Mouse (Mus musculus) hindbrain, embryonic 13.5 days (tissue): ENCODE measurements around the gene Fam102a. TPM values are rescaled to one million over a fixed set of nuclear protein-coding genes. Genes with fewer than 3 reads are reported as not detected.
A peak's percentile ranks its signal among the peaks of the same experiment; 100 is the strongest.
"Not testable (repeated sequence)": the region's sequence is repeated elsewhere in the genome, so short reads cannot be mapped to it uniquely, and the experiment has no call there.

Source experiments
- ATAC-seq: fragments of 200-750 bp; cut with Nextera tagmentation; 2 replicates; pipeline ENCODE4 v1.8.0; 2017; ENCODE audit warnings: moderate TSS enrichment; ENCODE audit not compliant: low FRiP score
- H3K27ac ChIP-seq: fragments of 300-500 bp; sonication (generic); 2 replicates; pipeline ENCODE4 v1.5.1; 2015; ENCODE audit warnings: inconsistent platforms, mild to moderate bottlenecking, moderate library complexity
- H3K27me3 ChIP-seq: fragments of 300-500 bp; sonication (generic); 2 replicates; pipeline ENCODE4 v1.6.1; 2015; ENCODE audit warnings: mild to moderate bottlenecking, inconsistent platforms
- H3K36me3 ChIP-seq: fragments of 300-500 bp; sonication (generic); 2 replicates; pipeline ENCODE4 v1.6.1; 2015; ENCODE audit warnings: mild to moderate bottlenecking, inconsistent platforms
- H3K4me1 ChIP-seq: fragments of 300-500 bp; sonication (generic); replicated peaks from 2 replicates; pipeline ENCODE4 v1.6.1; 2015; ENCODE audit warnings: inconsistent platforms
- H3K4me2 ChIP-seq: fragments of 300-500 bp; sonication (generic); 2 replicates; pipeline ENCODE4 v1.6.1; 2015; ENCODE audit warnings: inconsistent platforms, mild to moderate bottlenecking, moderate library complexity
- H3K4me3 ChIP-seq: fragments of 300-500 bp; sonication (generic); 2 replicates; pipeline ENCODE4 v1.5.1; 2015; ENCODE audit warnings: mild to moderate bottlenecking, inconsistent platforms
- H3K9ac ChIP-seq: fragments of 300-500 bp; sonication (generic); 2 replicates; pipeline ENCODE4 v1.6.1; 2015; ENCODE audit warnings: mild to moderate bottlenecking, inconsistent platforms
- H3K9me3 ChIP-seq: fragments of 300-500 bp; sonication (generic); 2 replicates; pipeline ENCODE4 v1.6.1; 2016; ENCODE audit warnings: inconsistent platforms
- WGBS: fragments of 180-500 bp; shearing (Covaris S2); methylation state at CpG from one replicate; pipeline ENCODE4 v1.1.7; 2015; 5-methylcytosine and 5-hydroxymethylcytosine counted together
- polyA plus RNA-seq: library from polyadenylated mRNA; unstranded; fragments of >200 nt; fragmentation: Nextera tagmentation; extraction: Ambion mirVana; gene quantifications from 2 replicates; pipeline ENCODE4 v1.2.1, GENCODE M21; 2015

Fam102a gene
- 7.0 and 7.1 TPM in 2 replicates for polyA plus RNA-seq

DNA sequence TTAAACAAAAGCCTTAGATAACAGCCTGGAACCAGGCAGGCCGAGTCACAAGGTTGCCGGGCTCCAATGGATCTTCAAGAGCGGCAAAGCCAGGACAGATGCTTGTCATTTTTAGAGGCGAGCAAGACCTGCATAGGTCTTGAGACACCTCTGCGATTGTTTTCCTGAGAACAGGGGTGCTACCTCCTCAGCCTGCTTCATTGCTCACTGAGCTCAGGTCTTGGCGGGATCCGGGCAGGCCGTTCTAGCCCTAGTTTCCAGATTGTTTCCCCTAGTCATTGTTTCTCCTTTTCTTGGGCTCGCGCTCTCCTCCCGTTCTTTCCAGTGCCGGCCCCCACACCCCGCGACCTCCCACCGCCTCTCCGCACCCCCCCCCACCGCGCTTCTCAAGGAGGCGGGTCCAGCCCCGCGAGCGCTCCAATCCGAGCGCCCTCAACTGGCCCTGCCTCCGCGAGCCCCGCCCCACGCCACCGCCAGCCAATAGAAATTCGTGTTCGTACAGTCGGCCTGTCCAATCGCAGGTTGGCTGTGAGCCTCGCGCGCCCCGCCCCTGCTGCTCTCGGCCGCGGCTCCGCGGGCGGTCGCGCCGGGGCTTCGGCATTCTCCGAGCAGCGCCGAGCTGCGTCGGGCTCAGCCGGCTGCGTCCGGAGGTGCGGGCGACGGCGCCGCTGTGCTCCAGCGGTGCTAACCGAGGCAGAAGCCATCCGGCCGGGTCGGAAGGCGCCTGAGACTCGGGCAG lies at the start of gene Fam102a:
Gene Fam102a, plus strand, starts transcription at position 600 of the 739 bp plus-strand sequence.
- Histone ChIP-seq H3K4me1 (peaks cover 55% of the 10 kb centered on the region), H3K27me3 (no peaks in the 10 kb centered on the region), H3K4me2 (peak within 1 kb of the TSS; percentile 81), H3K9me3 (no peaks in the 10 kb centered on the region), H3K36me3 (no peaks in the 10 kb centered on the region), H3K9ac (peak within 1 kb of the TSS; percentile 96), H3K4me3 (peak within 1 kb of the TSS; percentile 94), H3K27ac (peak within 1 kb of the TSS; percentile 97)
- peak; percentile 96 for ATAC-seq
- under 1% methylated on average over 66 of the region's 67 CpGs for WGBS

DNA sequence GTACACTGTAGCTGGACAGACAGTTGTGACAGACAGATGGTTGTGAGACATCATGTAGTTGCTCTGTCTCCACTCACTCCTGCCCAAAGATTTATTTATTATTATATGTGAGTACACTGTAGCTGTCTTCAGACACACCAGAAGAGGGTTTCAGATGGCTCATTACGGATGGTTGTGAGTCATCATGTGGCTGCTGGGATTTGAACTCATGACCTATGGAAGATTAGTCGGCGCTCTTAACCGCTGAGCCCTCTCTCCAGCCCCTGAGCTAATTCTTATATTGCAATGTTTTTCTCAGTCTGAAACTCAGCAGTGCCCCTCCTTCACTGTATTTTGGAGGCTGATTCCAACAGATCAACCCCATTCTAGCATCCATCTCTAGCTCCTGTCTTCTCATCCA lies 49.4 kb upstream of the Fam102a start:
- no peak overlapping the region for H3K27ac ChIP-seq
- H3K9me3 ChIP-seq: no peaks in the 10 kb centered on the region
- ATAC-seq: no peak
- H3K4me1 ChIP-seq: no peaks in the 10 kb centered on the region
- H3K36me3 ChIP-seq: no peaks in the 10 kb centered on the region
- H3K27me3 ChIP-seq: no peaks in the 10 kb centered on the region
- no peak overlapping the region for H3K4me2 ChIP-seq
- 85% methylated on average over 4 of the region's 4 CpGs for WGBS
- no peak overlapping the region for H3K4me3 ChIP-seq
- H3K9ac ChIP-seq: no peak overlapping the region

DNA sequence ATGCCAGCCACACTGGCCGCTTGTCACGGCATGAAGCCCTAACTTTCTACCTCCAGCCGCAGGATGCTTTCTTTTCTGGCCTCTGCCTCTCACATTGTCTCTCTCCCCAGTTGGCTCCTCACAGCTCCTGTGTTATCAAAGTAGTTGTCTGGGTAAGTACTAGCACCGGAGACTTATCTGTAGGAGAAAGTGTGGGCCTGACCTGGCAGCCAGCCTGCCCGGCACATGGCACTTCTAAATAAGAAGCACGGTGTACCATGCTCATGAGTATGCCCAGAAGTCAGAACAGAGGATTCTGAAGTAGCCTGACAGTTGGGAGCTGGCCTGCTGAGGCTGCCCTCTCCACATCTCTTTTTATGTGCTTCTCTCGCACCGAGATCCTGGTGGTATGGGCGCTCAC lies 49.0 kb upstream of the Fam102a start:
- Histone ChIP-seq H3K9ac (no peak overlapping the region), H3K27ac (no peak overlapping the region), H3K27me3 (no peaks in the 10 kb centered on the region), H3K4me1 (no peaks in the 10 kb centered on the region), H3K9me3 (no peaks in the 10 kb centered on the region), H3K4me2 (no peak overlapping the region), H3K36me3 (no peaks in the 10 kb centered on the region), H3K4me3 (no peak overlapping the region)
- ATAC-seq: no peak
- WGBS: 93% methylated on average over 9 of the region's 9 CpGs

DNA sequence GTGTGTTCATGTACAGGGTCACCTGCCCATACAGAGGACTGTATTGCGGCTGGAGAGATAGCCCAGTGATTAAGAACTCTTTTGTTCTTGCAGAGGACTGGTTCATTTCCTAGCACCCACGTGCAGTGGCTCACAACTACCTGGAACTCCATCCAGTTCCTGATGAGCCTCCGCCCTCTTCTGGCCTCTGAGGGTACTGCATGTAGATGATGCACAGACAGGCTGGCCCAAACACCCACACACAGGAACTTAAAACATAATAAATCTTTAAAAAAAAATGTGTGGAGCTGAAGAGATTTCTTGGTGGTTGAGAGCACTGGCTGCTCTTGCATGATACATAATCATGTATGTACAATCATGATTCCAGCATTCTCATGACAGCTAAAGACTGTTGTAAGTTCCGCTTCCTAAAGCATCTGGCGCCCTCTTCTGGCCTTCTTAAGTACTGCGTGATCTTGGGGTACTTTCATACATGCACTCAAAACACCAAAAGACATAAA lies 48.0 kb upstream of the Fam102a start:
- Histone ChIP-seq H3K27me3 (no peaks in the 10 kb centered on the region), H3K9me3 (no peaks in the 10 kb centered on the region), H3K27ac (no peak overlapping the region), H3K9ac (no peak overlapping the region), H3K36me3 (no peaks in the 10 kb centered on the region), H3K4me2 (no peak overlapping the region), H3K4me1 (no peaks in the 10 kb centered on the region), H3K4me3 (no peak overlapping the region)
- ATAC-seq: peak; percentile 36
- 8% methylated on average over 6 of the region's 6 CpGs for WGBS

DNA sequence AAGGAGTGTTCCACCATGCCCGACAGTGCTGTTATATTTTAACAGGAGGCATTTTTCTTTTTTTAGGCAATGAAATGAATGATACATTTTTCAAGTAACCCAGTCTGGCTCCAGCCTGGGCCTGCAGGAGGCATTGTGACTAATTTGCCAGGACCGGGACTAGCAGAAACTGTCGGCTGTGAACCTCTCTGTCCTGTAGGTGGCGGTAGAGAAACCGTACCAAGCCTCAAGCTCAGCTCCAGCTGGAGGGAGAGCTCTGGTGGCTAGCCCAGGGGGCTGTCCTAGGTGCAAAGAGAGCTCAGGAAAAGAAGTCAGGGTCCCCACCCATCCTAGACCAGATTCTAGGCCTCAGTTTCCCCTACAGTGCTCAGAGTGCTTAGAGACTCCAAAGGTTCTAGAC lies 46.5 kb upstream of the Fam102a start:
- H3K9ac ChIP-seq: no peak overlapping the region
- no peaks in the 10 kb centered on the region for H3K36me3 ChIP-seq
- H3K9me3 ChIP-seq: no peaks in the 10 kb centered on the region
- no peak overlapping the region for H3K4me3 ChIP-seq
- H3K4me2 ChIP-seq: no peak overlapping the region
- ATAC-seq: peak; percentile 38; the same call in 1 of the 2 replicates
- H3K27ac ChIP-seq: no peak overlapping the region
- 4% methylated on average over 5 of the region's 5 CpGs for WGBS
- no peaks in the 10 kb centered on the region for H3K27me3 ChIP-seq
- H3K4me1 ChIP-seq: no peaks in the 10 kb centered on the region

DNA sequence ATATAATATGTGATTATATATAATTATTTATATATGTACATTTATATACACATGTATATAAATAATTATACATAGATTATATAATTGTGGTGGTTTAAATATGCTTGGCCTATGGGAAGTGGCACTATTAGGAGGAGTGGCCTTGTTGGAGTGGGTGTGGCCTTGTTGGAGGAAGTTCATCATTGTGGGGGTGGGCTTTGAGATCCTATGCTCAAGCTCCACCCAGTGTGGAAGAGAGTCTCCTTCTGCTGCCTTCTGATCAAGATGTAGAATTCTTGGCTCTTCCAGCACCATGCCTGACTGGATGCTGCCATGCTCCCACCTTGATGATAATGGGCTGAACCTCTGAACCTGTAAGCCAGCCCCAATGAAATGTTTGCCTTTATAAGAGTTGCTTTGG lies 44.4 kb upstream of the Fam102a start:
- not testable (repeated sequence) for H3K9ac ChIP-seq, H3K27me3 ChIP-seq, ATAC-seq, H3K9me3 ChIP-seq, H3K4me3 ChIP-seq, H3K36me3 ChIP-seq, H3K4me2 ChIP-seq, H3K4me1 ChIP-seq, H3K27ac ChIP-seq

DNA sequence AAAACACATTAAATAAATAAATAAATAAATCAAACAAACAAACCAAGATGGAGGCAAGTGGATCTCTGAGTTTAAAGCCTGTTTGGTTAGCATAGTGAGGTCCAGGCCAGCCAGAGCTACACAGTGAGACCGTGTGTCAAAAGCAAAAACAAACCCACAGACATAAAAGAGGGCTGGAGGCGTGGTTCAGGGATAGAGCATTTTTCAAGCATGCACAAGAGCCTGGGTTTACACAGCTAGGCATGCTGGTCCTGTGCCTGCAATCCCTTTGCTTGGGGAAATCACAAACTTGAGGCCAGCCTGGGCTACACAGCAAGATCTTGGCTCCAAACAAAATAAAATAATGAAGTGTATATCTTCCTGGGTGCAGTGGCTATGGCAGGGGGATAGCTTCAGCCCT lies 42.5 kb upstream of the Fam102a start:
- Histone ChIP-seq H3K27ac (no peak overlapping the region), H3K9ac (no peak overlapping the region), H3K9me3 (no peaks in the 10 kb centered on the region), H3K27me3 (no peaks in the 10 kb centered on the region), H3K4me2 (no peak overlapping the region), H3K36me3 (no peaks in the 10 kb centered on the region), H3K4me3 (no peak overlapping the region), H3K4me1 (no peaks in the 10 kb centered on the region)
- no peak for ATAC-seq
- WGBS: 73% methylated on average over 2 of the region's 2 CpGs

DNA sequence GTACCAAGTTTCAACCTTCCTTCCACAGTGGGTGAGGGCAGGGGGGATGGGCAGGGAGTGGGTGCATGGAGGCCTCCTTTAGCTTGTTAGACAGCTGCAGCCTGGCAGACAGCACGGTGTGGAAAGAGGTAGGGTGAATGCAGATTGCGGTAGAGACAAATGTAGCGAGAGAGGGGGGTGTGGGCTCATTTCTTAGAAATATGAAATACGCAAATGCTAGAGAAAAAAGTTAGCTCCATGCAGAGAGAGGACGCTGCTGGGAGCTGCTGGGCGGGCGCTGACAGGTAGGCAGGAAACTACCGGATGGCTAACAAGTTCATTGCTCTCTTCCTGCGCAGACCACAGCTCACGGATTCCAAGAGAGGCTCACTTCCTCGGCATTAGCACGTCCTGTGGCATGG lies 41.8 kb upstream of the Fam102a start:
- H3K27ac ChIP-seq: no peak overlapping the region
- WGBS: 88% methylated on average over 12 of the region's 12 CpGs
- no peaks in the 10 kb centered on the region for H3K27me3 ChIP-seq
- no peak for ATAC-seq
- H3K36me3 ChIP-seq: no peaks in the 10 kb centered on the region
- no peak overlapping the region for H3K4me2 ChIP-seq
- H3K9me3 ChIP-seq: no peaks in the 10 kb centered on the region
- H3K4me1 ChIP-seq: no peaks in the 10 kb centered on the region
- H3K4me3 ChIP-seq: no peak overlapping the region
- no peak overlapping the region for H3K9ac ChIP-seq

DNA sequence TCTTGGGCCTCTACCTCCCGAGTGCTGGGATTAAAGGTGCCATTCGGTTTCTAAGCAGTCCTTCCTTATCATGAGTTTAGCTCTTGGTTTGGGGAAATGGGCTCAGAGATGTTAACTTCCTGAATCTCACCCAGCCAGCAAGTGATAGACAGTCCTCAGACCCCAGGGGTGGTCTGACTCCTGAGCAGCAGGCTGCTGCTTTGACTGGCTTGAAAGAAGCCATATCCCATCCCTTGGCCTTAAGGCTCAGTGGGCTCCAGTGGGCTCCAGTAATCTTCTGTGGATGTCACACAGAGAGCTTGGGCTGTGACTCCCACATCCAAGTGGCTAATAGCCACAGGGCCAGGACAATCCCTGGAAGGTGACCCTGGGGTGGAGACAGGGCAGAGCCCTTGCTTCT lies 40.6 kb upstream of the Fam102a start:
- no peaks in the 10 kb centered on the region for H3K4me1 ChIP-seq
- no peak overlapping the region for H3K27ac ChIP-seq
- H3K27me3 ChIP-seq: no peaks in the 10 kb centered on the region
- no peak for ATAC-seq
- H3K4me3 ChIP-seq: no peak overlapping the region
- H3K4me2 ChIP-seq: no peak overlapping the region
- 64% methylated on average over 2 of the region's 2 CpGs for WGBS
- peaks cover 4% of the 10 kb centered on the region for H3K9me3 ChIP-seq
- H3K36me3 ChIP-seq: no peaks in the 10 kb centered on the region
- no peak overlapping the region for H3K9ac ChIP-seq

DNA sequence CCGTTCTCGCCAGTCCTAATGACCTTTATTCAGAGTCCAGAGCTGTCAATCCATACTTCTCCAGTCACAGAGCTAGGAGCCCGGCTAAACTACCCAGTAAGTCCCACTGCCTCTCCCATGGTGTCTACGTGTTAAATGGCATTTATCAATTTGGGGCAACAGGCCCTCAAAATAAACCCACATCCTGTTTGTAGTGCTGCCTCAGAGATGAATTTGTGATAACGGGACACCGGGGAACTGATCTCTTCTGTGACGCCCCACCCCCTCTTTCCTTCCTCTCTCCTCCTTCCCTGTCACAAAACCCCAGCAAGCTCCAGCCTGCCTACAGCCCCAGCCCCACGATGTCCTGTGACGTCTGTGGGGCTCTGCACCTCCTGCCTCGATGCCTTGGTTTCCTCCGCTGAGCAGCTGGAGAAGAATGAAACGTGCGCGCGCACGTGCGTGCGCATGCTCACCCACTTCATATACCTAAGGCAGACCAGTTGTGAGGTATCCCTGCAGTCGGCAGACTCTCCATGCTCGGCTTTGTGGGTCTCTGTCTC lies 39.9 kb upstream of the Fam102a start:
- Histone ChIP-seq H3K27ac (no peak overlapping the region), H3K4me1 (no peaks in the 10 kb centered on the region), H3K9ac (no peak overlapping the region), H3K9me3 (peaks cover 4% of the 10 kb centered on the region), H3K4me2 (no peak overlapping the region), H3K27me3 (no peaks in the 10 kb centered on the region), H3K4me3 (no peak overlapping the region), H3K36me3 (no peaks in the 10 kb centered on the region)
- no peak for ATAC-seq
- WGBS: 81% methylated on average over 20 of the region's 20 CpGs

DNA sequence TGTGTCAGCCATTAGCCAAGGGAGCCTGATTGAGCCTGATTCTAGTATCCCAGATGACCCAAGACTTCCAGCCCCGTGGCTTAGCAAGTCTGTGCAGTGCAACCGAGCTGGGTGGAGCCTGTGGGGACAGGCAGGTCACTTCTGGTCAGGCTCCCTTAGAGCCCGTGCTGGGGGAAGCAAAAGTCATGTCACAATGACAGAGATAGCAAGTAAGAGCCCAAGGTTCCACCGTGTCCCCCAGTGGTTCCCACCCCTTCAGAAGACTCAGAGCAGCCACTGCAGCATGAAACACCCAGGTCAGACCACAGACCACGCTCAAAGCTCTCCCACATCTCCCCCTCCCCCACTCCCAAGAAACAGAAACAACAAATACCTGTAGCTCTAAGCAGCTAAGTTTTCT lies 38.9 kb upstream of the Fam102a start:
- no peak overlapping the region for H3K4me2 ChIP-seq
- H3K9ac ChIP-seq: no peak overlapping the region
- no peak overlapping the region for H3K4me3 ChIP-seq
- H3K9me3 ChIP-seq: peaks cover 4% of the 10 kb centered on the region
- WGBS: 72% methylated on average over 5 of the region's 5 CpGs
- no peak overlapping the region for H3K27ac ChIP-seq
- H3K4me1 ChIP-seq: no peaks in the 10 kb centered on the region
- no peaks in the 10 kb centered on the region for H3K36me3 ChIP-seq
- no peaks in the 10 kb centered on the region for H3K27me3 ChIP-seq
- no peak for ATAC-seq

DNA sequence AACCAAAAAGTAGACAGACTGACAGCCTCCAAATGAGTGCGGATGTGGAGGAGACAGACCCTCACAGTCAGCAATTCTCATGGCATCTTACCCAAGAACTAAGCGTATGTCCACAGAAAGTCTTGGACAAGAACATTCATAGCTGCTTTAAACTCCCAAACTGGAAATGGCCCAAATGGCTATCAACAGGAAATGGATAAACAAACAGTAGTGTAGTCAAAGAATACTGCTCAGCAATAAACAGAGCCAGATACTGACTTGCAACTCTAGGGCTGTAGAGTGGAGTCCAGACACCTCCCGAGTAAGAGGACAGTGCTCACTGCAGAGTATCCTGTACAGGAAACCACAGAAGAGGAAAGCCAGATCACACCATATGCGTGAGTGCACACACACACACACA lies 35.8 kb upstream of the Fam102a start:
- Histone ChIP-seq H3K4me2 (no peak overlapping the region), H3K4me3 (no peak overlapping the region), H3K9me3 (peaks cover 4% of the 10 kb centered on the region), H3K27ac (no peak overlapping the region), H3K36me3 (no peaks in the 10 kb centered on the region), H3K9ac (no peak overlapping the region), H3K4me1 (no peaks in the 10 kb centered on the region), H3K27me3 (no peaks in the 10 kb centered on the region)
- no peak for ATAC-seq
- 88% methylated on average over 4 of the region's 4 CpGs for whole genome bisulfite sequencing

DNA sequence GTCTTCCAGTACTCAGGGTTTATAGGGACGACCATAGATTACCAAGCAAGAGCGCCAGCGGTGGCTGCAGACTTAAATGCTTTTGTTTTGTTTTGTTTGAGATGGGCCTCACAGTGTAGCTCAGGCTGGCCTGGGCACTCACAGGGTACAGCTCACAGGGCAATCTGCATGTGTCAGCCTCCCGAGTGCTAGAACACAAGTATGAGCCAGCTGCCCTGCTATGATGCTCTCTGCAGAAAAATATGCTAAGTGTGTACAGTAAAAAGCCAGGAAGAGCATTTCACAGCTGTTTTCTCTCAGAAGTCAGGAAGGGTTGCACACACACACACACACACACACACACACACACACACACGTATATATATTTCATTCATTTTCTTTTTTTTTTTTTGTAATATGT lies 34.7 kb upstream of the Fam102a start:
- no peak overlapping the region for H3K4me3 ChIP-seq
- no peaks in the 10 kb centered on the region for H3K36me3 ChIP-seq
- no peak overlapping the region for H3K9ac ChIP-seq
- no peak overlapping the region for H3K27ac ChIP-seq
- no peaks in the 10 kb centered on the region for H3K4me1 ChIP-seq
- peaks cover 4% of the 10 kb centered on the region for H3K9me3 ChIP-seq
- H3K27me3 ChIP-seq: no peaks in the 10 kb centered on the region
- whole genome bisulfite sequencing: 82% methylated on average over 5 of the region's 5 CpGs
- ATAC-seq: no peak
- no peak overlapping the region for H3K4me2 ChIP-seq
